Comparison of ENCODE assay signal across 18 mouse cellular contexts in genomic region chr3:109362310-109362709, GRCm38 (mm10). TPM values are rescaled to one million over a fixed set of nuclear protein-coding genes. Genes with fewer than 3 reads are reported as not detected.
DNase-seq lines count a peak whose midpoint lies in the region; ATAC-seq lines count a peak whose summit lies in the region.
"Had no signal": no experiment of that assay in that cellular context is flagged by ENCODE, and none has a peak within 500 bp of the region (broad histone marks: within the 10 kb centered on the region; RNA-seq: fewer than 3 reads in every experiment).

No protein-coding gene starts in this region.

- H3K4me1 ChIP-seq in heart, embryonic 11.5 days (ENCODE audit: control insufficient read depth, insufficient read depth, low read length) = peaks cover 34% of the 10 kb centered on the region
- H3K4me1 ChIP-seq in megakaryocyte, embryonic 14.5 days = peaks cover 98% of the 10 kb centered on the region
- peaks cover 5% of the 10 kb centered on the region for H3K4me1 ChIP-seq in liver, embryonic 16.5 days (ENCODE audit: control insufficient read depth, low read depth, low read length)

- no peaks in the 10 kb centered on the region for H3K9me3 ChIP-seq in heart, embryonic 11.5 days (replicated peaks; ENCODE audit: control insufficient read depth, low read length)
- no peaks in the 10 kb centered on the region for H3K9me3 ChIP-seq in megakaryocyte, embryonic 14.5 days
- no peaks in the 10 kb centered on the region for H3K9me3 ChIP-seq in liver, embryonic 16.5 days (replicated peaks; ENCODE audit: control insufficient read depth, low read length)
- H3K9me3 ChIP-seq: forebrain, embryonic 15.5 days; hindbrain, embryonic 13.5 days; limb, embryonic 10.5 days; liver, embryonic 15.5 days; midbrain, embryonic 12.5 days had no signal

- DNase-seq in heart, postnatal 36 days = no peak
- no peak for DNase-seq in layer of hippocampus, postnatal 25 days (ENCODE audit: extremely low spot score in 1 of 2, low spot score in 1 of 2)
- DNase-seq in left cerebral cortex, postnatal 36 days (ENCODE audit: low spot score in 2 of 2) = no peak
- DNase-seq in cerebellum, adult 9-10 months = no peak
- DNase-seq: adrenal gland, postnatal 25 days; cerebellum, adult 18-20 months; cerebellum, postnatal 36 days; gastrocnemius, postnatal 14 days had no signal

- H3K4me3 ChIP-seq in heart, embryonic 11.5 days (ENCODE audit: low read depth, low read length) = no peak overlapping the region
- H3K4me3 ChIP-seq in megakaryocyte, embryonic 14.5 days (replicated peaks) = peak overlapping the region; percentile 84
- H3K4me3 ChIP-seq in liver, embryonic 16.5 days (ENCODE audit: low read depth, low read length) = no peak overlapping the region
- H3K4me3 ChIP-seq: forebrain, embryonic 15.5 days; hindbrain, embryonic 13.5 days; limb, embryonic 10.5 days; liver, embryonic 15.5 days; midbrain, embryonic 12.5 days had no signal

- H3K9ac ChIP-seq in heart, embryonic 11.5 days (ENCODE audit: low read depth, low read length) = no peak overlapping the region
- H3K9ac ChIP-seq in liver, embryonic 16.5 days (ENCODE audit: low read depth, low read length) = no peak overlapping the region
- H3K9ac ChIP-seq: forebrain, embryonic 15.5 days; hindbrain, embryonic 13.5 days; liver, embryonic 15.5 days; midbrain, embryonic 12.5 days had no signal

- WGBS in heart, embryonic 11.5 days (ENCODE audit: insufficient replicate concordance) = 53% methylated on average over 3 of the region's 3 CpGs
- WGBS in liver, embryonic 16.5 days (ENCODE audit: insufficient replicate concordance) = 20% methylated on average over 3 of the region's 3 CpGs

- H3K4me2 ChIP-seq in heart, embryonic 11.5 days = no peak overlapping the region
- H3K4me2 ChIP-seq in liver, embryonic 16.5 days (ENCODE audit: low read depth, low read length) = 0 out of 2 replicates have a peak overlapping the region, but pooled peaks have one; percentile 7
- H3K4me2 ChIP-seq: forebrain, embryonic 15.5 days; hindbrain, embryonic 13.5 days; midbrain, embryonic 12.5 days had no signal

- intact Hi-C loops in heart, postnatal 36 days (cut with DNase I) = no loop called here
- intact Hi-C loops in left cerebral cortex, postnatal 36 days (cut with DNase I) = no loop called here

- no peaks in the 10 kb centered on the region for H3K36me3 ChIP-seq in heart, embryonic 11.5 days (ENCODE audit: control insufficient read depth, insufficient read depth, low read length)
- H3K36me3 ChIP-seq in megakaryocyte, embryonic 14.5 days (replicated peaks; ENCODE audit: low read length) = peaks cover 28% of the 10 kb centered on the region
- no peaks in the 10 kb centered on the region for H3K36me3 ChIP-seq in liver, embryonic 16.5 days (ENCODE audit: control insufficient read depth, insufficient read depth)
- H3K36me3 ChIP-seq: forebrain, embryonic 15.5 days; G1E; hindbrain, embryonic 13.5 days; limb, embryonic 10.5 days; liver, embryonic 15.5 days; midbrain, embryonic 12.5 days had no signal

- H3K27ac ChIP-seq in heart, embryonic 11.5 days (ENCODE audit: low read depth, low read length) = 0 out of 2 replicates have a peak overlapping the region, but pooled peaks have one; percentile 29
- H3K27ac ChIP-seq in liver, embryonic 16.5 days (ENCODE audit: low read length) = peak overlapping the region; percentile 42; the same call in 1 of the 2 replicates
- H3K27ac ChIP-seq: forebrain, embryonic 15.5 days; hindbrain, embryonic 13.5 days; limb, embryonic 10.5 days; liver, embryonic 15.5 days; midbrain, embryonic 12.5 days had no signal

- no peak for ATAC-seq in heart, embryonic 11.5 days (replicated peaks; ENCODE audit: insufficient number of reproducible peaks, low FRiP score, low TSS enrichment)
- no peak for ATAC-seq in megakaryocyte, adult 5-6 weeks (ENCODE audit: poor library complexity, severe bottlenecking)
- 0 out of 2 replicates have a peak, but pooled peaks have one; percentile 24 for ATAC-seq in liver, embryonic 16.5 days (ENCODE audit: low read depth)
- ATAC-seq: forebrain, embryonic 15.5 days had no signal

- no peaks in the 10 kb centered on the region for H3K27me3 ChIP-seq in heart, embryonic 11.5 days (ENCODE audit: control insufficient read depth, insufficient read depth, low read length)
- H3K27me3 ChIP-seq in megakaryocyte, embryonic 14.5 days (replicated peaks) = no peaks in the 10 kb centered on the region
- H3K27me3 ChIP-seq in liver, embryonic 16.5 days (ENCODE audit: control insufficient read depth, insufficient read depth, low read depth, low read length) = no peaks in the 10 kb centered on the region
- H3K27me3 ChIP-seq: forebrain, embryonic 15.5 days; hindbrain, embryonic 13.5 days; liver, embryonic 15.5 days; midbrain, embryonic 12.5 days had no signal

RNA-seq across cellular contexts. Expression of gene Vav3, which starts 21.9 kb away (rescaled TPM):
- 12.9 TPM in 2 replicates for polyA plus RNA-seq in heart, embryonic 11.5 days (2014; fragmentation: Nextera tagmentation; extraction: Ambion mirVana)
- total RNA-seq in heart, postnatal 36 days (2021) = 1 to 10 TPM; 5.9 to 6.4 TPM
- polyA plus RNA-seq in megakaryocyte, embryonic 14.5 days (2012; ENCODE audit: insufficient read depth, low replicate concordance) = 6.5 and 13.9 TPM in 2 replicates
- total RNA-seq in megakaryocyte, adult 5-6 weeks (2015) = 44.2 and 49.7 TPM in 2 replicates
- total RNA-seq in megakaryocyte, adult 5-6 weeks (2017) = 60.9 and 67.8 TPM in 2 replicates
- polyA plus RNA-seq in liver, embryonic 16.5 days (2015; fragmentation: Nextera tagmentation; extraction: Ambion mirVana) = 2.7 and 2.9 TPM in 2 replicates
- total RNA-seq in layer of hippocampus, postnatal 25 days (2021) = 10 to 100 TPM; 11.2 to 15.9 TPM
- 1 to 10 TPM; 4.2 to 9.0 TPM for total RNA-seq in left cerebral cortex, postnatal 36 days (2021)
- polyA plus RNA-seq: G1E had no signal
